Mouse (Mus musculus) heart, adult 2 months (tissue): ENCODE results near the gene Socs2. TPM values are rescaled to one million over a fixed set of nuclear protein-coding genes. Genes with fewer than 3 reads are reported as not detected.
A peak's percentile ranks its signal among the peaks of the same experiment; 100 is the strongest.

Experiments used
- DNase-seq, 2 experiments: peaks; one replicate each; pipeline ENCODE4 v3.0.0; 2021
- H3K27ac ChIP-seq: fragments of 200-600 bp; 2 replicates; pipeline ENCODE4 v1.8.1; 2022
- H3K27me3 ChIP-seq: fragments of 200-500 bp; 2 replicates; pipeline ENCODE4 v1.6.1; 2012; ENCODE audit warnings: mild to moderate bottlenecking, low read length, inconsistent platforms, mixed read lengths; ENCODE audit not compliant: control insufficient read depth, insufficient read depth
- H3K36me3 ChIP-seq: fragments of 200-500 bp; 2 replicates; pipeline ENCODE4 v1.6.1; 2012; ENCODE audit warnings: low read length, inconsistent platforms; ENCODE audit not compliant: control insufficient read depth, insufficient read depth
- H3K4me1 ChIP-seq: fragments of 200-500 bp; 2 replicates; pipeline ENCODE4 v1.6.1; 2011; ENCODE audit warnings: low read length; ENCODE audit not compliant: control insufficient read depth, insufficient read depth
- H3K4me3 ChIP-seq: fragments of 200-600 bp; 2 replicates; pipeline ENCODE4 v1.8.1; 2022
- H3K79me2 ChIP-seq: fragments of 200-500 bp; replicated peaks from 2 replicates; pipeline ENCODE4 v1.6.1; 2012; ENCODE audit warnings: mild to moderate bottlenecking, inconsistent platforms, low read length, moderate library complexity, mixed read lengths; ENCODE audit not compliant: control insufficient read depth, insufficient read depth
- H3K9ac ChIP-seq: fragments of 200-500 bp; 2 replicates; pipeline ENCODE4 v1.6.1; 2012; ENCODE audit warnings: low read depth, mild to moderate bottlenecking, control low read depth, inconsistent platforms, low read length, mixed read lengths
- CTCF ChIP-seq: fragments of 200-600 bp; IDR thresholded peaks from 2 replicates; pipeline ENCODE4 v1.8.1; 2022; ENCODE audit warnings: antibody characterized with exemption, mild to moderate bottlenecking, moderate library complexity
- EP300 ChIP-seq: fragments of 200-500 bp; IDR thresholded peaks from 2 replicates; pipeline ENCODE4 v1.6.1; 2011; ENCODE audit warnings: low read depth, low read length, control low read depth; ENCODE audit not compliant: insufficient read depth
- POLR2A ChIP-seq: fragments of 200-500 bp; IDR thresholded peaks from 2 replicates; pipeline ENCODE4 v1.6.1; 2011; ENCODE audit warnings: mild to moderate bottlenecking, low read depth, low read length, control low read depth; ENCODE audit not compliant: insufficient read depth
- WGBS: fragments of 180-500 bp; shearing (Covaris S2); methylation state at CpG from one replicate; pipeline ENCODE4 v1.1.7; 2018; 5-methylcytosine and 5-hydroxymethylcytosine counted together
- intact Hi-C: fragments of 180-260 bp; cut with DNase I; formaldehyde crosslinking; loops from one replicate; pipeline ENCODE4 v1.15.1; 2025
- polyA plus RNA-seq: library from polyadenylated mRNA; depleted of rRNA; stranded (reverse); fragments of >200 nt; gene quantifications from 2 replicates; pipeline ENCODE4 v1.2.3, GENCODE M21; 2012
- total RNA-seq, 2 experiments: library from RNA; stranded (reverse); gene quantifications; 2 replicates each; pipeline ENCODE4 v1.2.3; 2021

The Socs2 gene
- total and polyA plus RNA-seq, 3 experiments, result 30.5 to 62.4 (median 49.9) TPM

- Histone ChIP-seq H3K27ac (peak overlapping the region; percentile 99), H3K4me1 (no peaks in the 10 kb centered on the region), H3K9ac (peak overlapping the region; percentile 70), H3K4me3 (peak overlapping the region; percentile 62), H3K27me3 (no peaks in the 10 kb centered on the region), H3K36me3 (peaks cover 2% of the 10 kb centered on the region; the same call in 1 of the 2 replicates), H3K79me2 (peaks cover 6% of the 10 kb centered on the region)
- intact Hi-C loops, result loop anchor here (1.0 to 5.0 kb wide), 7 partner anchors 59 to 425 kb away; no protein-coding TSS in a partner anchor
- TF ChIP-seq POLR2A, result no peak
- TF ChIP-seq EP300, result 0 out of 2 replicates have a peak, but pooled peaks have one; percentile 33
- peak; percentile 90 for TF ChIP-seq CTCF
- DNase-seq, result peak; percentile 81 to 85
- WGBS, result 1% methylated on average over 25 of the region's 25 CpGs
Observed at GRCm38 (mm10) chr10:95417496-95418236, 686 bp upstream of the Socs2 start.

GRCm38 (mm10) chr10:95416361-95416684 lies 657 bp downstream of the Socs2 start:
- TF ChIP-seq EP300, result no peak
- no peak for TF ChIP-seq CTCF
- TF ChIP-seq POLR2A, result no peak
- Histone ChIP-seq H3K4me1 (no peaks in the 10 kb centered on the region), H3K27ac (peak overlapping the region; percentile 99), H3K9ac (peak overlapping the region; percentile 88), H3K36me3 (peaks cover 12% of the 10 kb centered on the region), H3K4me3 (peak overlapping the region; percentile 62), H3K79me2 (peaks cover 6% of the 10 kb centered on the region), H3K27me3 (no peaks in the 10 kb centered on the region)
- under 1% methylated on average over 34 of the region's 34 CpGs for WGBS
- DNase-seq, result no peak
- intact Hi-C loops, result loop anchor here (1.0 to 5.0 kb wide), 5 partner anchors 27 to 274 kb away; no protein-coding TSS in a partner anchor

DNA sequence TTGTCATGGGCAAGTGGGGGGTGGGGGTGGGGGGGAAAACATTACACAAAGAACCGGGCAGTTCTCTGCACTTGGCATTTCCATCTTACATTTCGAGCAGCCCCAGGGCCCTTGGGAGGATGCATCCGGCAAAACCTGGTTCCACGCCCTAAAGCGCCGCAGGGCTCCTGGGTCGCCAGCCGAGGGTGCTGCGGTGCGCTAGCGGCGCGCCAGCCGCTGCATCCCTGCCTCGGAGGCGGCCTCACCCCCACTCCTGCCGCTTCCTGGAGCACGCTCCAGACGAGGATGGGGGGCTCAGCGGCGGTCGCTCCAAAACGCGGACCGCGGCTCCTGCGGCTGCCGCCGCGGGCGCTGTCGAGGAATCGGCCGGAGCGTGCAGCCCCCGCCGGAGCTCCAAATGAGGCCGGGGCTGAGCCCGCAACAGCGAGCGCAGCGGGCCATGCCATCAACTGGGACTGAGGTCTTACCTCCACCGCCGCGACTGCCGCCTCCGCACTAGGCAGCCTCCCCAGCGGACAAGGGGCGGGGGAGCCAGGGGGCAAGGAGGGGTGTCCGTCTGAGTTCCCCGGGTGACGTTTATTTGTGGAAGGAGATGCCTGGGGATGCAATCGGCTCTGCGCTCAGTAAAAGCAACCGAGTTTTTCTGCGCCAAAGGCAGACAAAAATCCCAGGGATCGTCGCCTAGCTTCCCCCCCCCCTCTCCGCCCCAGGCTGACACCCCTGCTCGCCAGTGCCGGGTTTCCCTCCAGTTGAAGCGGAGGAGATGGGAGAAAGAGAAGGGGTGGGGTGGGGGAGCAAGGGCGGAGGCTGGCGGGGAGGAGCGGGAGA lies 1.2 kb downstream of the Socs2 start:
- peak; percentile 81 to 83 for DNase-seq
- Histone ChIP-seq H3K4me1 (no peaks in the 10 kb centered on the region; the same call in 1 of the 2 replicates), H3K36me3 (peaks cover 16% of the 10 kb centered on the region), H3K27me3 (no peaks in the 10 kb centered on the region), H3K9ac (peak overlapping the region; percentile 88), H3K27ac (peak overlapping the region; percentile 99), H3K79me2 (peaks cover 6% of the 10 kb centered on the region), H3K4me3 (peak overlapping the region; percentile 62)
- under 1% methylated on average over 61 of the region's 65 CpGs for WGBS
- intact Hi-C loops, result loop anchor here (1.0 to 5.0 kb wide), 7 partner anchors 19 to 273 kb away; no protein-coding TSS in a partner anchor
- TF ChIP-seq CTCF, result peak; percentile 55
- no peak for TF ChIP-seq POLR2A

- Histone ChIP-seq H3K27ac (peak overlapping the region; percentile 99), H3K27me3 (no peaks in the 10 kb centered on the region), H3K79me2 (peaks cover 6% of the 10 kb centered on the region), H3K4me1 (peaks cover 3% of the 10 kb centered on the region; the same call in 1 of the 2 replicates), H3K9ac (peak overlapping the region; percentile 88), H3K4me3 (peak overlapping the region; percentile 62), H3K36me3 (peaks cover 22% of the 10 kb centered on the region)
- intact Hi-C loops, result loop anchor here (1.0 to 5.0 kb wide), 3 partner anchors 19 to 151 kb away; no protein-coding TSS in a partner anchor
- DNase-seq, result no peak
- 1% methylated on average over 15 of the region's 15 CpGs for WGBS
- TF ChIP-seq POLR2A (no peak), EP300 (no peak), CTCF (no peak)
Observed at GRCm38 (mm10) chr10:95415159-95415532, 1.8 kb downstream of the Socs2 start.

- peak overlapping the region; percentile 88 for H3K9ac ChIP-seq
- TF ChIP-seq CTCF (peak; percentile 24; the same call in 1 of the 2 replicates), EP300 (no peak), POLR2A (no peak)
- peaks cover 25% of the 10 kb centered on the region for H3K36me3 ChIP-seq
- H3K27ac ChIP-seq, result peak overlapping the region; percentile 99
- H3K4me1 ChIP-seq, result peaks cover 3% of the 10 kb centered on the region; the same call in 1 of the 2 replicates
- WGBS, result under 1% methylated on average over 65 of the region's 65 CpGs
- intact Hi-C loops, result loop anchor here (1.0 to 5.0 kb wide), 3 partner anchors 18 to 150 kb away; no protein-coding TSS in a partner anchor
- peak overlapping the region; percentile 62 for H3K4me3 ChIP-seq
- no peaks in the 10 kb centered on the region for H3K27me3 ChIP-seq
- H3K79me2 ChIP-seq, result peaks cover 6% of the 10 kb centered on the region
- DNase-seq, result peak; percentile 72
Observed at GRCm38 (mm10) chr10:95414316-95415158, 2.4 kb downstream of the Socs2 start.
